Mouse (Mus musculus) splenic B cell, adult 2 months (primary cell): ENCODE measurements at regions not wholly inside any gene's neighbourhood (a gene's known extent, or its start where the extent isn't known, plus 50 kb on each side); places are given as distances from the start of the nearest gene placed in this dataset.
A peak's percentile ranks its signal among the peaks of the same experiment; 100 is the strongest.

Experiments used
- DNase-seq: peaks from one replicate; pipeline ENCODE4 v3.0.0-alpha.2; 2011; ENCODE audit warnings: low read depth, low spot score
- H3K27me3 ChIP-seq: 2 replicates; pipeline ENCODE4 v1.6.1; 2012; ENCODE audit warnings: mild to moderate bottlenecking, low read length, moderate library complexity, mixed read lengths; ENCODE audit not compliant: control insufficient read depth, poor library complexity, insufficient read depth, severe bottlenecking
- H3K36me3 ChIP-seq: 2 replicates; pipeline ENCODE4 v1.6.1; 2012; ENCODE audit warnings: mild to moderate bottlenecking, low read length, moderate library complexity, mixed read lengths; ENCODE audit not compliant: control insufficient read depth, poor library complexity, insufficient read depth, severe bottlenecking

GRCm38 (mm10) chr2:48378749-48379148, 435.2 kb upstream of the Acvr2a start:
- DNase-seq = no peak
- Histone ChIP-seq H3K27me3 (no peaks in the 10 kb centered on the region), H3K36me3 (no peaks in the 10 kb centered on the region)

GRCm38 (mm10) chr2:48380140-48380539, 433.8 kb upstream of the Acvr2a start:
- DNase-seq = no peak
- no peaks in the 10 kb centered on the region for H3K36me3 ChIP-seq

DNA sequence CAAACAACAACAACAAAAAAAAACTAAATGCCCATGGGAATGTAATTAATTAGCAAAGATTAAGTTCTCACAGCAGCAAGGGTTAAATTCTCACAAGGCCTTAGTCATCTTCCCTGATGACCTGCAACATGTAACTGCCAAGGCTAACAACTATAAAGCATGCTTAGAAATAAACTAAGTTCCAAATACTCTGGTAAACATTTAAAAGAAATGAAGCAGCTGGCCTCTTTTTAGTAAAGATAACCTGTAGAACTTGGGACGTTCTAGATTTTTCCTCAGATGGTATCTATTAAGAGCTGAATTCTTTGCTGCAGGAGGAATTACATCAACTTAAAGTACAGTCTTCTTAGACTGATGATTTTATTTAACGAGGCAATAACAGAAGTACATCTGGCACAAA, 433.1 kb upstream of the Acvr2a start:
- DNase-seq = no peak
- H3K36me3 ChIP-seq = no peaks in the 10 kb centered on the region
- no peaks in the 10 kb centered on the region for H3K27me3 ChIP-seq

More at GRCm38 (mm10) chr2:48380140-48380539, 433.8 kb upstream of the Acvr2a start:
- no peaks in the 10 kb centered on the region for H3K27me3 ChIP-seq

DNA sequence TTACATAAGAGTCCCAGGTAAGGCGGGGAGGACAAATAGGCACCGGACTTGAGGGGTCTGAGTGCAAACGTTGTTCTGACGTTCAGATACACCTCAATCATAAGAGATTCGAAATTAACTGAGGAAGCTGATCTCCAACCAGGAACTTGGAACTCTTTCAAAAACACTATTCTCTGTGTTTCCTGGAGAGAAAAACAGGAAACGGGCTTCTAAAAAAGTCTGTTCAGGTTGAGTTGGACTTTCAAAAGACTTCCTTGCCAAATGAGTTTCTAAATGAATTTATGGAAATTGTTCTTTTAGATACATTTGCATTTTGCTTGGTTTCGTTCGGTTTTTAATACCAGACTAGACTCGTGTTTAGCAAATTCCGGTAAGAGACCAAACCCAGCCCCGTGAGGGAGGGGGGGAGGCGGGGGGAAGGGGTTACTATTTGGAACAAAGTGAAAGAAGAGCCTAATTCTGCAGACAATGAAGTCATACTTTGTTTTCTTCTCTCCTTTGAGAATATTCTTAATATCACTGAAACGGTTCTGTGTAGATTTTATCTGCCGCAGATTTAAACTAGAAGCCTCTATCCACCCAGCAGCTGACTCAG, 432.3 kb upstream of the Acvr2a start:
- Histone ChIP-seq H3K27me3 (no peaks in the 10 kb centered on the region), H3K36me3 (no peaks in the 10 kb centered on the region)
- DNase-seq = peak; percentile 4

DNA sequence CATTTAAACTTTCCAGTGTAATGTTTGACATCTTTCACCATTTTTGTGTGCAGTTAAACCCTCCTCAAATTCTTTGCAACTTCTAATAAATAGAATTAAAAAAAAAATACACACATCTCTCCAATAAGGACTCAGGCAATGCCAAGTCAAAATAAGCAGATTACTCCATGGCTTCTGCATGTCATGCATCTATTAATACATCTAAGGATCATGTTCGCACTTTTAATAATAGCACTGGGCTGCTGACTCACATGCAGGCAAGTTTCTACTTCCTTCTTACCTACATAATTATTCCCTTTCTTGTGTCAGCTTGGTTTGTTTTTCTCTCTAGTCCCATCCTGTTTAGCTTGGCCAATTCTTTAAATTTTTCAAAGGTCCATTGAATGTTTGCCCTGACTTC, 415.4 kb upstream of the Acvr2a start:
- H3K36me3 ChIP-seq = no peaks in the 10 kb centered on the region
- H3K27me3 ChIP-seq = no peaks in the 10 kb centered on the region
- DNase-seq = no peak

GRCm38 (mm10) chr2:48399191-48399590, 414.7 kb upstream of the Acvr2a start:
- Histone ChIP-seq H3K36me3 (no peaks in the 10 kb centered on the region), H3K27me3 (no peaks in the 10 kb centered on the region)
- no peak for DNase-seq

GRCm38 (mm10) chr2:48402813-48403212, 411.1 kb upstream of the Acvr2a start:
- no peaks in the 10 kb centered on the region for H3K27me3 ChIP-seq
- no peak for DNase-seq
- H3K36me3 ChIP-seq = no peaks in the 10 kb centered on the region

DNA sequence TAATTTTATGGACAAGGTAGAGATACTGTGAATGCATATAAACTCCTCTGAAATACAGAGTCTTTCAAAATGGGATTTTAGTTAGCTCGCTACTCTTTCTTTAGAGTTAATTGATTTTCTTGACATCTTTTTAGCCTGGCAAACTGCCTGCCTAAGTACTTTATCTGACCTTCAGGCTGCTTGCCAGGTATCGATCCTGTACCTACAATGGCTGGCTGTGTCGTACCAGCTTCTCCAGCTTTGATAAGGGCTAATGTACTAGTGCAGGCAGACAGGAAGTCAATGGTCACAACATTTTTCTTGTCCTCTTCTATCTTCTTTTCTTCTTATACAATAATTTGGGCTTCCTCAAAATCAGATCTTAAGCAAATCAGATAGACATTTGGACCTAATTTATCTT, 409.4 kb upstream of the Acvr2a start:
- no peaks in the 10 kb centered on the region for H3K27me3 ChIP-seq
- H3K36me3 ChIP-seq = no peaks in the 10 kb centered on the region
- no peak for DNase-seq

GRCm38 (mm10) chr2:48407876-48408275, 406.0 kb upstream of the Acvr2a start:
- DNase-seq = no peak
- Histone ChIP-seq H3K27me3 (no peaks in the 10 kb centered on the region), H3K36me3 (no peaks in the 10 kb centered on the region)

DNA sequence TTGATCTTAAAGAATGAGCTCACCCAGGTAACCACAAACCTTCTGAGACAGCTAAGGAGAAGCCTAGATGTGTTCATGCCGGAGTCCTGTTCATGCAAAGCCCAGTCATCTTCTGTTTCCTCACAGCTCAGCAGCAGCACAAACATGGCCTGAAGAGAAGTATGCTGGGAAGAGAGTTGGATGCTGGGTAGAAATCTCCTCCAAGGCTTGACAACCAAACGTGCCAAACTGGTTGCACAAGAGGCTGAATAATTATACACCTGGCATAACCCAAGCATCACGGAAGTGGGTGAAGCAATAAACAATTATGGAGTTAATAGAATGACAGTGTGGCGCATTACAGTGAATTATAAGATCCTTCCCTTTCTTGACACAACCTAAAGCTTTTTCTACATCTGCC, 404.0 kb upstream of the Acvr2a start:
- H3K36me3 ChIP-seq = no peaks in the 10 kb centered on the region
- no peak for DNase-seq
- H3K27me3 ChIP-seq = no peaks in the 10 kb centered on the region

DNA sequence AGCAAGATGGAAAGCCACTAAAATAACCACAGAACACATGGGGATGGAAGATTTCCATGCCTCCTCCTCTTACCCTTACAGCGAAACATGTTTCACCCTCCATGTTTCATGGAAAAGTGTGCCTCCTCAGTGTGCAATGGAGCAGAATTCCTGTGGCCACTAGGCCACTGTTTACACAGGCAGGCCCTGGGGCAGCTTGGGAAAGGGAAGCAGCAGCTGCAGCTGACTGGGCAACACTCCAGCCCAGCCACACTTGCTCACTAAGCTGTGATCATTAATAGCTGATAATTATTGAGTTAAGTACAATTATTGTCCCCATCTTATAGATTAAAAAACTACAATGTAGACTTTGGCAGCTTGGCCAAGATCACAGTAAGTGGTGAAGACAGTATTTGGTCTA, 402.5 kb upstream of the Acvr2a start:
- DNase-seq = no peak
- H3K36me3 ChIP-seq = no peaks in the 10 kb centered on the region
- H3K27me3 ChIP-seq = no peaks in the 10 kb centered on the region

DNA sequence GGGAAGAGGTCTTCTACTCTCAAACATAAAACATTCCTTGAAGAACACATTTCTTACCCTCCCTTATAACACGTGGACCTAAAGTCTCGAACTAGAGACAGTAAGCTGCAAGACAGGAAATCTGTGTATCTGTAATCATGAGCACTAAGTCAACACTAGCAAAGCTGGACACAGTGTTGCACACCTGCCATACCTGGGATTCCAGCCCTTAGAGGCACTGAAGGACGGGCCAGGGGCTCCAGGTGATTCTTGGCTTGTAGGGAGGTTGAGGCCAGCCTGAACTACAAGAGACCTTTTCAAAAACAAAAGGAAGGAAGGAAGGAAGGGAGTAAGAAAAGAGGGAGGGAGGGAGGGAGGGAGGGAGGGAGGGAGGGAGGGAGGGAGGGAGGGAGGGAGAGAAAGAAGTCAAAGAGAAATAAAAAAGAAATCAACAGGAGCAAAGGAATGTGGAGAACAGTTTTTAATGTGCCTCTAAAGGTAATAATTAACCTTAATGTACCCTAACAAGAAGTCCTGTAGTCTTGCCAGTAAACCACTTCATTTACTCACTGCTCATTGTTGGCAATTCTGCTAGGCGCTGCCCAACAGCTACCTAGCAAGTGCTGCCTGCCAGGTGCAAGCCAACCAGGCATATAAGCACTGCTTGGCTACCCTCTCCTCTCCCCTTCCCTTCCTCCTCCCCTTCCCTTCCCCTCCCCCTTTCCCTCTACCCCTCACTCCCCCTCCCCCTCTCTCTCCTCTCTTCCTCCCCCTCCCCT, 401.0 kb upstream of the Acvr2a start:
- no peaks in the 10 kb centered on the region for H3K27me3 ChIP-seq
- DNase-seq = no peak

GRCm38 (mm10) chr2:48414596-48415481, 399.1 kb upstream of the Acvr2a start:
- no peak for DNase-seq

More for the DNA sequence above, 401.0 kb upstream of the Acvr2a start:
- no peaks in the 10 kb centered on the region for H3K36me3 ChIP-seq

DNA sequence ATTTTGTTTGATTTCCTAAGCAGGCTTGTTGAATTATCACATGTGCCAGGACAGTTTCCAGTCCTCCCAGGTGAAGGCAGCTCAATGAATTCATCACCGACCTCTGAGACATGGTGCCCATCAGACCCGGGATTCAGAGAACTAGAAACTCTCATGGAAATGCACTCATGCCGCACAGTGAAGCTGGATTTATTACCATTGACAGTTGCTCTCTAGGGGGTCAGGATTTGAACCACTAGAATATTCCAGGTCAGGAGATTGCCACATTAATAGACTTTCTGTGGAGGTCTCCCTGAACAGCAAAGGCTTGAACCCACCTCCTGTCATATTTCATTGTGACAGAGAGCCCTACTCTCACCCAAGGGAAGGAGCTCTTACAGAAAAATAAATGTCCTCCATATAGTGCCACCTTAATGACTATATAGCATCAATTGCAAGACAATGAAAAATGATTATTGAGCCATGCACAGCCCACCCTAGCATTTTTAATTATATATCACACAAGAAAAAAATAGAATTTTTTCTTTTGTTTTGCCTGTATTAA, 397.6 kb upstream of the Acvr2a start:
- no peaks in the 10 kb centered on the region for H3K27me3 ChIP-seq
- no peaks in the 10 kb centered on the region for H3K36me3 ChIP-seq
- DNase-seq = no peak

More at GRCm38 (mm10) chr2:48414596-48415481, 399.1 kb upstream of the Acvr2a start:
- Histone ChIP-seq H3K36me3 (no peaks in the 10 kb centered on the region), H3K27me3 (no peaks in the 10 kb centered on the region)
